Mouse (Mus musculus): ENCODE data around the gene Pdlim7.

DNA sequence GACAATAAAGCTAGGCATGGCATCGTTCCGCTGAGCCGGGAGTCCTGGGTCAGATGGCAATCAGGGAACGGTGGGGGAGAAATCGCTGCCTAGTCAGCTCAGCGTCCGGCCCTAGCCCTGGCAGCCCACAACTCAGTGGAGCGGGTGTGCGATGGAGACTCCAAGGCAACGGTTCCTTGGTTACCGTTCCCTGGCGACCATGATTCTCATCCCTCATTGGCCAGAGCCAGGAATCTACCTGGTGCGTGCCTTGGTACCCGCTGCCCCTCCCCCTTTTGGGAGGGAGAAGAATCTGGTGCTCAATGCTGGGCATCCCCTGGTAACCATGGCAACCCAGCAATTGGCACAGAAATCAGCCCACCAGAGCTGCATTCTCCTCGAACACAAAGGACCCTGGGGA is 29.9 kb downstream of the Pdlim7 start:
- TF ChIP-seq CTCF (IDR thresholded peaks at IDR 0.05; ENCODE audit: low read depth): no peak
- no peak for TF ChIP-seq EP300 (IDR thresholded peaks at IDR 0.05; ENCODE audit: low read depth)

Data from liver, embryonic 14.5 days (tissue).